Mouse (Mus musculus): ENCODE measurements around the gene Klk11. TPM values are rescaled to one million over a fixed set of nuclear protein-coding genes. Genes with fewer than 3 reads are reported as not detected.

The Klk11 gene
- polyA plus RNA-seq (2015; fragmentation: Illumina TruSeq; extraction: RNeasy Lipid Tissue Mini Kit (QIAGEN cat#74804); ENCODE audit: insufficient read depth, low replicate concordance) = not detected

GRCm38 (mm10) chr7:43774364-43774763 lies at the start of gene Klk11:
Gene Klk11, plus strand, starts transcription at chr7:43774604.

GRCm38 (mm10) chr7:43768597-43768996 lies 5.8 kb upstream of the Klk11 start, which contains the start of gene Klk12:
Gene Klk12, plus strand, starts transcription at chr7:43768897.

GRCm38 (mm10) chr7:43780746-43781145 lies 6.3 kb downstream of the Klk11 start, which contains the start of gene Klk10:
Gene Klk10, plus strand, starts transcription at chr7:43781035.

GRCm38 (mm10) chr7:43791591-43791990 lies 17.2 kb downstream of the Klk11 start, which contains the start of gene Klk9:
Gene Klk9, plus strand, starts transcription at chr7:43791891.

GRCm38 (mm10) chr7:43797333-43797769 lies 22.9 kb downstream of the Klk11 start, which contains the start of gene Klk8:
Gene Klk8, plus strand, starts transcription at chr7:43797577.

GRCm38 (mm10) chr7:43810994-43811393 lies 36.6 kb downstream of the Klk11 start, which contains the start of gene Klk7:
Gene Klk7, plus strand, starts transcription at chr7:43811294.

GRCm38 (mm10) chr7:43824199-43824598 lies 49.8 kb downstream of the Klk11 start, which contains the start of gene Klk6:
Gene Klk6, plus strand, starts transcription at chr7:43824499.

Other genes starting within 250 kb of the Klk11 start
- 36.3 TPM for gene Cd33, start 230.2 kb upstream of the Klk11 start, polyA plus RNA-seq (2015; fragmentation: Illumina TruSeq; extraction: RNeasy Lipid Tissue Mini Kit (QIAGEN cat#74804); ENCODE audit: insufficient read depth, low replicate concordance)
- gene Zfp658, start 212.3 kb upstream of the Klk11 start, polyA plus RNA-seq (2015; fragmentation: Illumina TruSeq; extraction: RNeasy Lipid Tissue Mini Kit (QIAGEN cat#74804); ENCODE audit: insufficient read depth, low replicate concordance) = 9.9 TPM
- gene Zfp719, start 195.0 kb upstream of the Klk11 start, polyA plus RNA-seq (2015; fragmentation: Illumina TruSeq; extraction: RNeasy Lipid Tissue Mini Kit (QIAGEN cat#74804); ENCODE audit: insufficient read depth, low replicate concordance) = 7.9 TPM
- 0.28 TPM for gene Zfp819, start 167.4 kb upstream of the Klk11 start, polyA plus RNA-seq (2015; fragmentation: Illumina TruSeq; extraction: RNeasy Lipid Tissue Mini Kit (QIAGEN cat#74804); ENCODE audit: insufficient read depth, low replicate concordance)
- not detected for gene Ceacam18, start 139.9 kb upstream of the Klk11 start, polyA plus RNA-seq (2015; fragmentation: Illumina TruSeq; extraction: RNeasy Lipid Tissue Mini Kit (QIAGEN cat#74804); ENCODE audit: insufficient read depth, low replicate concordance)
- 26.2 TPM for gene Siglece, start 114.4 kb upstream of the Klk11 start, polyA plus RNA-seq (2015; fragmentation: Illumina TruSeq; extraction: RNeasy Lipid Tissue Mini Kit (QIAGEN cat#74804); ENCODE audit: insufficient read depth, low replicate concordance)
- gene Ctu1, start 102.6 kb upstream of the Klk11 start, polyA plus RNA-seq (2015; fragmentation: Illumina TruSeq; extraction: RNeasy Lipid Tissue Mini Kit (QIAGEN cat#74804); ENCODE audit: insufficient read depth, low replicate concordance) = 5.7 TPM
- gene Klk14, start 84.2 kb upstream of the Klk11 start, polyA plus RNA-seq (2015; fragmentation: Illumina TruSeq; extraction: RNeasy Lipid Tissue Mini Kit (QIAGEN cat#74804); ENCODE audit: insufficient read depth, low replicate concordance) = not detected
- not detected for gene Klk13, start 62.0 kb upstream of the Klk11 start, polyA plus RNA-seq (2015; fragmentation: Illumina TruSeq; extraction: RNeasy Lipid Tissue Mini Kit (QIAGEN cat#74804); ENCODE audit: insufficient read depth, low replicate concordance)
- gene Klk12, start 5.7 kb upstream of the Klk11 start, polyA plus RNA-seq (2015; fragmentation: Illumina TruSeq; extraction: RNeasy Lipid Tissue Mini Kit (QIAGEN cat#74804); ENCODE audit: insufficient read depth, low replicate concordance) = not detected
- gene Klk10, start 6.4 kb downstream of the Klk11 start, polyA plus RNA-seq (2015; fragmentation: Illumina TruSeq; extraction: RNeasy Lipid Tissue Mini Kit (QIAGEN cat#74804); ENCODE audit: insufficient read depth, low replicate concordance) = not detected
- gene Klk9, start 17.3 kb downstream of the Klk11 start, polyA plus RNA-seq (2015; fragmentation: Illumina TruSeq; extraction: RNeasy Lipid Tissue Mini Kit (QIAGEN cat#74804); ENCODE audit: insufficient read depth, low replicate concordance) = not detected
- 18.2 TPM for gene Klk8, start 23.0 kb downstream of the Klk11 start, polyA plus RNA-seq (2015; fragmentation: Illumina TruSeq; extraction: RNeasy Lipid Tissue Mini Kit (QIAGEN cat#74804); ENCODE audit: insufficient read depth, low replicate concordance)
- gene Klk7, start 36.7 kb downstream of the Klk11 start, polyA plus RNA-seq (2015; fragmentation: Illumina TruSeq; extraction: RNeasy Lipid Tissue Mini Kit (QIAGEN cat#74804); ENCODE audit: insufficient read depth, low replicate concordance) = not detected
- gene Klk6, start 49.9 kb downstream of the Klk11 start, polyA plus RNA-seq (2015; fragmentation: Illumina TruSeq; extraction: RNeasy Lipid Tissue Mini Kit (QIAGEN cat#74804); ENCODE audit: insufficient read depth, low replicate concordance) = not detected
- gene Klk5, start 67.4 kb downstream of the Klk11 start, polyA plus RNA-seq (2015; fragmentation: Illumina TruSeq; extraction: RNeasy Lipid Tissue Mini Kit (QIAGEN cat#74804); ENCODE audit: insufficient read depth, low replicate concordance) = not detected
- not detected for gene Klk4, start 106.6 kb downstream of the Klk11 start, polyA plus RNA-seq (2015; fragmentation: Illumina TruSeq; extraction: RNeasy Lipid Tissue Mini Kit (QIAGEN cat#74804); ENCODE audit: insufficient read depth, low replicate concordance)
- gene Klk15, start 159.1 kb downstream of the Klk11 start, polyA plus RNA-seq (2015; fragmentation: Illumina TruSeq; extraction: RNeasy Lipid Tissue Mini Kit (QIAGEN cat#74804); ENCODE audit: insufficient read depth, low replicate concordance) = not detected
- gene Klk1b8, start 176.1 kb downstream of the Klk11 start, polyA plus RNA-seq (2015; fragmentation: Illumina TruSeq; extraction: RNeasy Lipid Tissue Mini Kit (QIAGEN cat#74804); ENCODE audit: insufficient read depth, low replicate concordance) = not detected
- not detected for gene Klk1b1, start 192.1 kb downstream of the Klk11 start, polyA plus RNA-seq (2015; fragmentation: Illumina TruSeq; extraction: RNeasy Lipid Tissue Mini Kit (QIAGEN cat#74804); ENCODE audit: insufficient read depth, low replicate concordance)
- not detected for gene Klk1b9, start 201.5 kb downstream of the Klk11 start, polyA plus RNA-seq (2015; fragmentation: Illumina TruSeq; extraction: RNeasy Lipid Tissue Mini Kit (QIAGEN cat#74804); ENCODE audit: insufficient read depth, low replicate concordance)
- not detected for gene Klk1b11, start 221.3 kb downstream of the Klk11 start, polyA plus RNA-seq (2015; fragmentation: Illumina TruSeq; extraction: RNeasy Lipid Tissue Mini Kit (QIAGEN cat#74804); ENCODE audit: insufficient read depth, low replicate concordance)
- not detected for gene Klk1b26, start 237.6 kb downstream of the Klk11 start, polyA plus RNA-seq (2015; fragmentation: Illumina TruSeq; extraction: RNeasy Lipid Tissue Mini Kit (QIAGEN cat#74804); ENCODE audit: insufficient read depth, low replicate concordance)